Mouse (Mus musculus): ENCODE measurements around the gene Olfr1504.
"Not testable (repeated sequence)": the region's sequence is repeated elsewhere in the genome, so short reads cannot be mapped to it uniquely, and the experiment has no call there.

The Olfr1504 gene

GRCm38 (mm10) chr19:13897828-13898227 is at the start of gene Olfr1504:
TSS of gene Olfr1504 (minus strand) at chr19:13897928.
- no peak for ATAC-seq (ENCODE audit: low TSS enrichment)

DNA sequence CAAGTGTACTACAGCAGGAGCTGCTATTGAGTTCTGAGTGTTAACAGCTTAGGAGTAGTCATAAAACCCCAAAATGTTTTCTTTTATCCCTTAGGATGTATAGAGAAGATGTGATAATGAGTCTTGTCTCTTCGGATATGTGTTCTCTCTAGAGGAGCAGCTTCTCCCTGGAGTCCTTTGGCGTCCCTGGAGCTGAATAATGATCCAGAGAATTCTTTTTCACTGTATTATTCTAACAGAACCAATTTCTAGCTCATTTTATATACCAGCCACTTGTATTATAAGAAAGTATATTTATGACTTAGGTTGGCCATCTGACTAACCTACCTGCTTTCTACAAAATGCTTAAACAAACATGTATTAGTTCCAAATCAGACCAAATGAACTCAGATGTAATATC is 15.5 kb upstream of the Olfr1504 start, which contains the start of gene Olfr1505:
TSS of gene Olfr1505 (plus strand) at position 301 of the 400 bp plus-strand sequence.
- no peak for ATAC-seq (ENCODE audit: low TSS enrichment)

DNA sequence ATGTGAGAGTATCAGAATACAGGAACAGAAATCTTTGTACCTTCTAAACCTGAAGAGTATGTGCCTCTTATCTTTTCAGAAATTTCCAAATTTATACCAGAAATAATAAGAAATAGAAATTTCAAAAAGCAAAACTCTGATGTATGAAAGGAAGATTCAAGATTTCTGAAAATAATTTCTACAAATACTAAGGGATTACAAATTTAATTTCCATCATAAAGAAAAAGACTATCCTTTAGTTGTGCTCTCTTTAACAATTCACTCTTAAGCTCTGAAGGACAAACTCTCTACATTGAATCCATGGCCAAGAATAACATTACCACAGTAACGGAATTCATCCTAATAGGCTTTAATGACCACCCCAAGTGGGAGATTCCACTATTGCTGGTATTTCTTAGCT is 36.2 kb downstream of the Olfr1504 start, which contains the start of gene Olfr1502:
TSS of gene Olfr1502 (plus strand) at position 301 of the 400 bp plus-strand sequence.
- ATAC-seq (ENCODE audit: low TSS enrichment): no peak

GRCm38 (mm10) chr19:13850592-13850991 is 47.1 kb downstream of the Olfr1504 start, which contains the start of gene Olfr1501:
TSS of gene Olfr1501 (minus strand) at chr19:13850692.
- ATAC-seq (ENCODE audit: low TSS enrichment): not testable (repeated sequence)

All from frontal cortex, adult (tissue).